Mouse (Mus musculus) liver, adult (tissue): ENCODE measurements around the gene Il10rb.

Source experiments
- GATA4 ChIP-seq: IDR thresholded peaks from 2 replicates; pipeline ENCODE4 v1.6.1; 2014; ENCODE audit warnings: mild to moderate bottlenecking, low read length; ENCODE audit not compliant: insufficient replicate concordance

Il10rb gene

GRCm38 (mm10) chr16:91465505-91466240 is 59.7 kb downstream of the Il10rb start:
- TF ChIP-seq GATA4 = no peak

GRCm38 (mm10) chr16:91466566-91466965 is 60.6 kb downstream of the Il10rb start:
- no peak for TF ChIP-seq GATA4

- no peak for TF ChIP-seq GATA4
These were observed 64.5 kb downstream of the Il10rb start for GRCm38 (mm10) chr16:91470470-91470869.

- TF ChIP-seq GATA4 = no peak
These were observed 65.5 kb downstream of the Il10rb start for GRCm38 (mm10) chr16:91471481-91471880.
